Mouse (Mus musculus) B cell, adult 2 months (primary cell): ENCODE measurements around the gene Ccnjl.

ENCODE experiments used
- DNase-seq, 2 experiments: peaks; one replicate each; pipeline ENCODE4 v3.0.0; 2022

Ccnjl gene

DNA sequence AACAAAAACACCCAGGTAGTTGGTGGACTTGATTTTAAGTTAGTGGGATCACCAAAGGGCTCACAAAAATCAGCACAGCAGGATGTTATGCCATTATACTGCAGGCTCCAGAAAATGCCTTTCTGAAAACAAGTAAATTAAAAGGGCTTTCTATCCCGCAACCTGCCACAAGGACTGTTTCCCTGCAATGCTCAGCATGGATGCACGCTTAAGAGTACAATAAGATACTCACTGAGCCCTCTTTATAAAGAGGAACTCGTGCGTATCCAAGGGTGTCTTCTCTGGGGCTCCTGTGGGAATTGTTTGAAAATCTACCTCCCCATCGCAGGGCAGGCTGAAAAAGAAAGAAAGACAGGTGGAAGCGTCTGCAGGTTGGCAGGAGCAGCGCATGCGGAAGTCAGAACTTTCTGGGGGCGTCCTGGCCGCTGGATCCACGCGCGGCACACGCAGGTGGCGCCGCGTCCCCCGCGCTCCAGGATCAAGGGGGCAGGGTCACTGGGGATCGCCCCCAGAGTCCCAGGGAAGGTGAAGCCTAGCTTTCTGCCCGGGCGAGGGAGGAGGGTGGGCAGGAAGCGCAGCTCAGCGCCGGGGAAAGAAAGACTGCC lies 404 bp upstream of the Ccnjl start:
- peak; percentile 42 to 48 for DNase-seq

GRCm38 (mm10) chr11:43530043-43530442 lies 1.5 kb downstream of the Ccnjl start:
- DNase-seq = no peak

DNA sequence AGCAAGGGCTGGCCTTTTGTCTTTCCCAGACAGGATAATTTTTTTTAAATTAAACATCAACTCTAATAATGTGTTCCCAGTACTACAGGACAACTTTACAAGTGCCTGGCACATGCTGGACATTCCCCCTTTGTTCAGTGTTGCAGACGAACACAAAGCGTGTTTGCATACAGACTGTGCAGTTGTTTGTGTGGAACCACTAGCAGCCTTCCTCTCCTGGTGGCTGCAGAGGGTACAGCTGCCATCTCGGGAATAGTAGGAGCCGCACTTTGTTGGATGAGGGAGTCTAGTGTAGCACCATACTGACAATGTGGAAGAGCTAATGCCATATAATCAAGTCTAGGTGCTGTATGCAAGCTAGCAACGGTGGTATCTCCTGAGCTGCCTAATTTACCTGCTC lies 3.0 kb downstream of the Ccnjl start:
- DNase-seq = no peak

GRCm38 (mm10) chr11:43537074-43537473 lies 8.5 kb downstream of the Ccnjl start:
- no peak for DNase-seq

DNA sequence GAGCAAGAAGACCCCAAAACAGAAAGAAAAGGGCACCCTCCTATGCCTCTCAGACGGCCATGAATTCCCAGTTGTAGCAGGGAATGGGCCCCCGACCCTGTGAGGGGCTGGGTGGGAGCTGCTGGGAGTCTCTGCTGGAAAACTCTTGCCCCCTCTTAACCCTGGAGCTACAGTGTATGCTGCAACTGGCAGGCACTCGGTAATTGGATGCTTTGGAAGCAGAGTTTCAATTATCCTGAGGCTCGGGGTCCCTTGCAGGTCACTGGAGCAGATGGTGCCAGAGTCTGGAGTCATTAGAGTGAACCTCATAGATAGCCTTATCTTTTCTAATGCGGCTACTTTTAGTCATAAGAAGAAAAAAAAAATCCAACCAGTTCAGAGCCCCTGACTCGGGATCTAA lies 11.3 kb downstream of the Ccnjl start:
- DNase-seq = no peak

- DNase-seq = no peak
These were observed 15.3 kb downstream of the Ccnjl start for GRCm38 (mm10) chr11:43543711-43544466.

DNA sequence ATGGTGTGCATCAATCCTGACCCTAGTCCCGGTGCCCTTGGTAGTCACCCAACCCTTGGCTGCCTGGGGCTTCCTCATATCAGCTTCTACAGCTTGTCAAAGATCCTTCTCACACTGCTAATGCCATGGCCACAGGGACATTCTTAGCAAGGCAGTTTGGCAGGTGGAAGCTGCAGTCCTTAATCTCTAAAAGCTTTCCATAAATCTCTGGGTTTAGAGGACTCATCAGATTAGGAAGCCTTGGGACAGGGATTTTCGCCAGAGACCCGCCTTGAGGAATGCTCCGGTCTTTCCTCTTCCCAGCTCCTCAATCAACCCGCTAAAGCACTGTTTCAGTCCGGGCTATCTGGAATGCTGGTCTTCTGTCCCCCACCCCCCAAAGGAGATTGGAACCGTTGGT lies 16.2 kb downstream of the Ccnjl start:
- no peak for DNase-seq

DNA sequence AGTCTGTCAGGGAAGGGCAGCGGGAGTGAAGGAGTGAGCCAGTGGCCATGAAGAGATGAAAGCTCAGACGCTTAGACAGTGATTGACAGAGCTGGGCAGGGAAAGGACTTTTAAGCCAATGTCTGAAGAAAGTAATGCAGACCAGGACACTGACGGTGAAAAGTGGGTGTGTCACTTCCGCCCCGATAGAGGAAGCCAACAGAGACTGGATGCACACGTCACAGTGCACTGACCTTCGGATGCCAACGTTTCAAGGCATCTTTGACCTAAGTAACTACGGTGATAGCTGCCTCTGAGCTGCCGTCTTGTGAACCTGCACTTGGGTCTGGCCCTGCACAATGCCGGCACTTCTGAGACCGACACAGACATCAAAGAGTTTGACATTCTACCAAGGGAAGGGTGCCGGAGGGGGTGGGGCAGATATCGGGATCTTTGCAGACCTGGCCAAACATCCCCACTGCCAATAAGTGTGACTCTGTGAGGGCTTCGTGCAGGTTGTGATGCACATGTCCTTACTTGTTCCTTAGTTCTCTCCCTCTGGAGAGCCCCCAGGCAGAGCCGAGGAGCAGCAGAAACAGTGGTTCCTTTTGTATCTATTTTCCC lies 17.4 kb downstream of the Ccnjl start:
- DNase-seq = no peak

- DNase-seq = no peak
These were observed 18.1 kb downstream of the Ccnjl start for GRCm38 (mm10) chr11:43546678-43547077.

DNA sequence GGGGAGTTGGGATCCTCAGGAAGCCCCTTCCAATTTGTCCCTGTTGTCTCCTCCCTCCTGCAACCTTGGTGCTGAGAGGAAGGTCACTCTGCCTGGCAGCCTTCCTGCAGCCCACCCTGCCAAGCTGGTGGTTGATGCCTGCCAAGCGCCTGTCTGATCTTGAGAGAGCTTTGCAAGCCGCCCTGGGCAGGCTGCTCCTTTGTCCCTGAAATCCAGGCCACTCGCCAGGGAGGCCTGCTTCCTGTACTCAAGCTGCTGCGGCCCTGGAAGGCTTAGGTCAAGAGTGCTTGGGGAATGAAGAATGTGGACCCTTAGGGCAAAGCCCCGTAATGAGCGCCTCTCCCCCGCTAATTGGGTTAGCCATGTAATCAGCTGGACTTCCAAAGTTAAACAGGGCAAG lies 19.6 kb downstream of the Ccnjl start:
- no peak for DNase-seq

DNA sequence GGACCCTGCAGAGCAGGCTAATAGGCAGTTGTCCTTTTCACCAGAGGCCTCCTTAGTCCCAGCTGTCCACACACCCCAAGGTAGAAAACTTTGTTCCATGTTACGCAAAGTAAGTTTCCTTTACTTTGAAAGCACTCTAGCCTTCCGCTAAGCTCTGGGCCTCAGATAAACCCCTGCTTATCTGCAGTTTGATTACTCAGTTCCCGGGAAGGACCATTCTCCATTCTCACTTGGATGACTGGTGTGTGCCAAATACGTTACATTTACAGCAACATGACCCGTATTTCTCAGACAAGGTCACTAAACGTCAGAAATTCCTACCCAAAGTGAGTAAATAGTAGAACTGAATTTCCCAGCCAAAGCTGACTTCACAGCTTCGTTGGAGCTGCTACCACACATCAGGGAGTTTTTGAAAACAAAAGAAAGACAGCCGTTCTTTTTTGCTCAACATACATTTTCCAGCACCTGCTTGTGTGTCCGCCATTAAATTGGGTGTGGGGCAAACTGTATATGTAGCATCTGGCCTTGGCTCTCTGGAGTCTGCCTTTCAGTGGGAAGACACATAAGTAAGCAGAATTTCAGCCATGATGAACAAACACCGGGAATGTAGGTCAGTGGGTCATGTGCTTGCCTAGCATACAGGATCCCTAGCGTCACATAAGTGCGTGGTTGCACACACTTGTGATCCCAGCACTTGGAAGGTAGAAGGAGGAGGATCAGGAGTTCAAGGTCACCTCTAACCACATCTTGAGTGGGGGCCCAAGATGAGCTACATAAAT lies 20.3 kb downstream of the Ccnjl start:
- DNase-seq = no peak

DNA sequence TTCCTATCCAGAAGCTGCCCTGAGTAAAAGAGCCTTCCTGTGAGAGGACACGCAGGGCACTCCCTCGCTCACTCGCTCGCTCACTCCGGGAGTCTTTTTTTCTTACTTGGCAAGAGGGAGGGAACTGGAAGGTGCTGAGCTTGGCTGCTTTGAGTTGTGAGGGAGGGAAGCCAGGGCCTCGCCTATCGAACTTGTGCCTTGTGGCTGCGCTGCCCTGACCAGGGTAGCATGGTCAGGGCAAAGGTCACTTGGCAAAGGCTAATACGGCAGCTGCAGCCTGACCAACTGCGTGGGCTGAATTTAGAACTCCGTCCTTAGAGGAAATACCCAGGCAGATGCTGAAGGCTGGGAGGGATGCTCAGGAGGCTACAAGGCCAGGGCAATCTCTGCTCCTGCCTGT lies 21.1 kb downstream of the Ccnjl start:
- no peak for DNase-seq

GRCm38 (mm10) chr11:43551756-43552155 lies 23.2 kb downstream of the Ccnjl start:
- DNase-seq = no peak

DNA sequence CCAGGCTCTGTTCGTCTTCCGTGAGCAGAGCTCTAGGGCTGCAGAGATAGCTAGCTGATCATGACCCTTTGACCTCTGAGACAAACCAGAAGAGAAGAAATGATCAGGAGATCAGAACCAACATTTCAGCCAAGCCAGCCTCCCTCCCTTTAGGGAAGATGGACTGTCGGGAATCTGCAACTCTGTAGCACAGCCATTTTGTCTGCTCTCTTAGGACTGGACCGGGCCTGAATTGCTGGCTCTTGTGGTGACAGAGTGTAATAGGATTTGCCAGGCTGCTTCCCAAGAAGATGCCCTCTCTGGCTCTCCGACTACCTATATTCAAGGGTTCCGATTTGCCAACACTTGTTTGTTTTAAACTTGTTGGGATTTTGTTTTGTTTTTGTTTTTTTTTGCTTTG lies 24.1 kb downstream of the Ccnjl start:
- no peak for DNase-seq

DNA sequence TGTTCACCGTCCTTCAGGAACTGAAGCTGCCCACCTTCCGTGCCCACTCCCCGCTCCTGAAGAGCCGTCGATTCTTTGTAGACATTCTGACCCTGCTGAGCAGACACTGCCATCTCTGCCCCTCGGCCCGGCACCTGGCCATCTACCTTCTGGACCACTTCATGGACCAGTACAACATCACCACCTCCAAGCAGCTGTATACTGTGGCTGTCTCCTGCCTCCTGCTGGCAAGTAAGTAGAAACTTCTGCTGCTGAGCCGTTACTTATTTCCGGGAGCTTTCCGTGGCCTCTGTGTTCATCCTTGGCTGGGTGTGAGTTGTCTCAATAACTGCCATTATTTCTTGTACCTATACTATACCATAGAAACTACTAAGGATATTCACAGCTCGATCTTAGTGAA lies 28.0 kb downstream of the Ccnjl start:
- DNase-seq = no peak

DNA sequence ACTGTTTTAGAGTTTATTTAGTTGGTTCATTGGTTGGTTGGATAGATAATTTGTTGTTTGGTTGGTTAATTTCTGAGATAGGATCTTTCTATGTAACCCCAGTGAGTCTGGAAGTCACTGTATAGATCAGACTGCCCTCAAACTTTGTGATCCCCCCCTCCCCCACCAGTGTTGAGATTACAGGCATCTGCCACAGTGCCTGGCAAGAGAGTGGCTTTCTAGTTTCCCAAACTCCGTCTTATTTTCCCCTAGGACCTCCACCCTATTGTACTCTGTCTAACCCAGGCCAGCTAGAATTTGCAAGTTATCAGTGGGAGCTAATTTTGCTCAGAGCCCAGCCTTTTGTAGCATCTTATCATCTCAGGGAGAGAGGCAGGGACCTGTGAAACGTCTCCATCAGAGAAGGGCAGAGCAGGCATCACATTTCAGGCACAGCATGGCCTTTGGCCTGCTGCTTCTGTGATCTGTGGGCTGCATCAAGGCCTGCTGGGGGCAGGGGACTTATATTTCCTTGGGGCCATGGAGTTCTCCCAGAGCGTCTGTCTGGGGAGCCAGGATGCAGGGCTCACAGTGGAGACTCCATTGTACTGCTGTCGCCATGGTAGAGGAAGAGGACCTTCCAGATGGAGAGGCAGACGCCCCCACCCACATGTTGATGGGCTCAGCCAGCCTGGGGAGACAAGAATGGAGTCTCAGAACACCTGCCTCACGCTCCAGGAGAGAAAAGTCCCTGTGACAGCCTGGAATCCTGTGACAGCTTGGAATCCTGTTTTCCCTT lies 31.1 kb downstream of the Ccnjl start:
- DNase-seq = no peak

DNA sequence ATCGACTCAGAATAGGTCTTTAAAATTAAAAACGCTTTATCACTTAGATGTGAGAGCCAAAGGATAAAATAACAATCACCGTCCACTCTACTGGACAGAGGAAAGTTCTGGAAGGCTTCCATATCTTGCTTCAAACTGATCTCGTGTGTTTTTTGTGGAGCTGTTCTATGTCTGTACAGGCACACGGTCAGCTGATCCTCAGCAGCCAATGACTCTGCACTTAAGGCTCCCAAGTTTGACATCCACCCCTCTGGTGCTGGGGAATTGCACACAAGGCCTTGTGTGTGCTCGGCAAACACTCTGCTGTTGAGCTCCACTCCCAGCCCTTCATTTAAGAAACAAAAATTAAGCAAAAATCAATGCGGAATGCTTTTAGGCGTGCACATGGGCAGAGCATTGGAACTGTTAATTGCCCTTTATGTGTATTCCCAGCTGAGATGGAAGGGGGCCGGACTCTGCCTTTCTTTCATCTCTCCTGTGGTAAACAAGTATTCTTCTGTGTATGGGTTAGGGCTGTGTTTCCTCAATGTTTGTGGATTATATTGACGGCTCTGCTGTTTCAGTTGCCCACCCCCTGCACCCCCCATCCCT lies 35.2 kb downstream of the Ccnjl start:
- DNase-seq = no peak

GRCm38 (mm10) chr11:43565414-43565813 lies 36.8 kb downstream of the Ccnjl start:
- no peak for DNase-seq

DNA sequence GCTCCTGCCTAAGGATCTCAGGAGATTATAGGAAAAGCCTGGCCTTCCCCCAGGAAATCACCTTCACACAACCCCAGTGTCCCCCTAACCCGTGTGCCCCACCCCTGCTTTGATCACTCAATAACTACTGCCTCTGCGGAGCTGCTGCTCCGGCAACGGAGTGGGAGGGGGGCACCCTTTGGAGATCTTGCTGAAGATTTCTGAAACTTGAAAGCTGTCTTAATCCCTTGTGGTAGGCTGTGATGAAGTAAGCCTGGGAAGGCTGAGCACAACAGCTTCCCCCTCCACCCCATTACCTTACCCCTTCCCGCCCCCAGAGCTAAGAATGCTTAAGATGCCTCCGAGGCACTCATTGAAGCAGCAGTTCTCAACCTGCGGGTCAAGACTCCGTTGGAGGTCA lies 37.3 kb downstream of the Ccnjl start:
- DNase-seq = no peak

GRCm38 (mm10) chr11:43566696-43567095 lies 38.1 kb downstream of the Ccnjl start:
- DNase-seq = no peak

DNA sequence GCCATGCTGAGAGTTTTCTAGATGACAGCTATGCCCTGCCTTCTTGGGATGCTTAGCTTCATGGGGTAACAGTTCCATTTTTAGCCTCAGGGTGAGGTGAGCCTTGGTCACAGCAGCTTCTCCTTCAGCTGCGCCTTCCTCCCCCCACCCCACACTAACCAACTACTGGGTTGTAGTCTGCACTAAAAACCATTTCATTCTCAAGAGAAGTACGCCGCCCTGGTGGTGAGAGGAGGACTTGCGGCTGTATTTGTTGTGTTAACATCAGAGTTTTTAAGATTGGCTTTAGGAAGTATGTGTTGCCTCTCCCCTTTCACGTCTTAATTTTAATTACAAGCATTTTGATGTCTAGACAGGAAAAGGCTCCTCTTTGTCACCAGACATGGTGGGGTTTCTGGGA lies 39.7 kb downstream of the Ccnjl start:
- DNase-seq = peak; percentile 50 to 64

GRCm38 (mm10) chr11:43569188-43569587 lies 40.6 kb downstream of the Ccnjl start:
- no peak for DNase-seq
